Mouse (Mus musculus) small intestine, adult 2 months (tissue): ENCODE results near the gene Tuba1c. TPM values are rescaled to one million over a fixed set of nuclear protein-coding genes. Genes with fewer than 3 reads are reported as not detected.

ENCODE experiments used
- H3K27ac ChIP-seq: fragments of 200-500 bp; 2 replicates; pipeline ENCODE4 v1.5.1; 2012; ENCODE audit warnings: low read depth, low read length, control low read depth, inconsistent platforms; ENCODE audit not compliant: insufficient read depth
- H3K27me3 ChIP-seq: fragments of 200-500 bp; 2 replicates; pipeline ENCODE4 v1.6.1; 2012; ENCODE audit warnings: mild to moderate bottlenecking, moderate library complexity, low read length, inconsistent platforms; ENCODE audit not compliant: control insufficient read depth, insufficient read depth
- H3K36me3 ChIP-seq: fragments of 200-500 bp; 2 replicates; pipeline ENCODE4 v1.6.1; 2012; ENCODE audit warnings: mild to moderate bottlenecking, low read length, control low read depth, inconsistent platforms; ENCODE audit not compliant: control insufficient read depth, insufficient read depth
- H3K4me1 ChIP-seq: fragments of 200-500 bp; 2 replicates; pipeline ENCODE4 v1.6.1; 2012; ENCODE audit warnings: low read length, inconsistent platforms, mixed read lengths; ENCODE audit not compliant: control insufficient read depth, insufficient read depth, insufficient read length
- H3K4me3 ChIP-seq: fragments of 200-500 bp; 2 replicates; pipeline ENCODE4 v1.5.1; 2012; ENCODE audit warnings: low read depth, mild to moderate bottlenecking, control low read depth, inconsistent platforms, low read length, moderate library complexity
- CTCF ChIP-seq: fragments of 200-500 bp; IDR thresholded peaks from 2 replicates; pipeline ENCODE4 v1.5.1; 2012; ENCODE audit warnings: low read depth, mild to moderate bottlenecking, control low read depth, inconsistent platforms, low read length, moderate library complexity, mixed read lengths; ENCODE audit not compliant: insufficient replicate concordance, insufficient read length; ENCODE audit errors: extremely low read depth
- POLR2A ChIP-seq: fragments of 200-500 bp; IDR thresholded peaks from 2 replicates; pipeline ENCODE4 v1.6.1; 2012; ENCODE audit warnings: low read depth, mild to moderate bottlenecking, control low read depth, inconsistent platforms, low read length, moderate library complexity
- WGBS: fragments of 180-500 bp; shearing (Covaris S2); methylation state at CpG from one replicate; pipeline ENCODE4 v1.1.7; 2018; 5-methylcytosine and 5-hydroxymethylcytosine counted together
- polyA plus RNA-seq: library from polyadenylated mRNA; depleted of rRNA; stranded (reverse); fragments of >200 nt; gene quantifications from 2 replicates; pipeline ENCODE4 v1.2.3, GENCODE M21; 2012

Tuba1c gene
- polyA plus RNA-seq, 1 experiment, result 382 TPM

DNA sequence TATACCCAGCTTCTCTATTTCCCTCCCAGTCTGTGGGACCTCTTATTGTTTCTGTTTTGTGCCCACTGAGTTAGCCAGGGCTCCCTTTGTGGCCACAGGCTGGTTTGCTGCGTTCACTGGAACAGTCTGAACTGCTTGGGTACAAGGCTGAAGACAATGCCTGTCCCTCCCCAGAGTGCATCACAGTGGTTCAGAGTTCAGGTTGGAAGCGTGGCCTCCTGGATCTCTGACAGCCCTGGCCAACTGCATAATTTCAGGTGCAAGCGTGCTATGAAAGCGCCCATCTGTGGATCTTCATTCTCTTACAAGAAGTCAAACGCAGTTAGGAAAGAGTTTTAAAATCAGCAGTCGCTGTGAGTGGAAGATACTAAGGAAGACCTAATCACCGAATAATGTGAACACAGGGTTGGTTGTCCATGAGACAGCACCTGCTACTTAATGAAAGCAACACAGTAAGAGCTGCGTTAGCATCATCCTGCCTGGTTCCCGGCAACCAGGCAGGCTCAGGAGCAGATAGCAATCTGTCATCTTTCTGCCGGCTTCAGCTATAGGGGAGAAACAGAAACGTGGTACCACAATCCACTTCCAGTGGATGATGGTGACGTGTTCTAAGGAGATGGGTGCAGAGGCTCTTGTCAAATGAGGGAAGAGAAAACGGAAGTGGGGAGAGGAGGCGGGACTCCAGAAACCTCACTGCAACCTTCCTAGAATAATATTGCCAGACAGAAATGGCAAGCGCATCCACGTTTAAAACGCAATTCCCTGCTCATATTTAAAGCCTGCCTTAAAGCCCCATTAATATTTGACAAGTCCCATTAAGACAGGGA, 37.4 kb upstream of the Tuba1c start:
- WGBS, result 27% methylated on average over 17 of the region's 17 CpGs
- H3K27ac ChIP-seq, result peak overlapping the region; percentile 77
- no peak for TF ChIP-seq CTCF
- no peak for TF ChIP-seq POLR2A
- H3K4me3 ChIP-seq, result no peak overlapping the region
- no peaks in the 10 kb centered on the region for H3K27me3 ChIP-seq
- peaks cover 3% of the 10 kb centered on the region; the same call in 1 of the 2 replicates for H3K4me1 ChIP-seq
- no peaks in the 10 kb centered on the region for H3K36me3 ChIP-seq

DNA sequence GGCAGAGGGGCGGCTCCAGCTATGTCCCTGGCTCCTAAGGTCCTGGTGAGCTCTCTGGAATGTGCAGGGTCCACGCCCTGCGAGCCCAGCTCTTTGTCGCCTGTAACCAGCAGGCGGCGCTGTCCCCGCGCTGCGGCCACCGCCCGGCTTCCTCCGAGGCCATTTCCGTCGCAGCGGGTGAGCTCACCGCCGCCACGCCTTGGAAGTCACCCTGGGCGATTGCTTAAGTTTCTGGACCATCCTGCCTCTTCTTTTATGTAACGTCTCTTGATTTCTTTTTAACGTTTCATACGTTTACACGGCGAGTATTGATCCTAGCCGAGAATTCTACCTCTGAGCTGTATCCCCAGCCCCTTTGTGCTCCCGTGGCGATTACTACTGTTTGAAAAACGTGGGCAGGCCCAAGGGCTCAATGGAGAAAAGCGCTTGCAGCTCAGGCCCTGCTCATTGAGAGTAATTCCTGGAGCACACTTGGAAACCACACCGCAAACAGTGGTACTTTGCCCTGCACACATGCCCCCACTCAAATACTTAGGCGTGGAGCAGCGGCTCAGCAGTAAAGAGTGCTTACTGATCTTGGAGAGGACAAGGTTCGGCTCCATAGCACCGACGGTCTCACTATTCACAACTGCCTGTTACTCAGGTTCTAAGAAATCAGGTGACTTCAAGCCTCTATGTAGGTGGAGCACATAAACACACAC, 36.4 kb upstream of the Tuba1c start:
- Histone ChIP-seq H3K36me3 (no peaks in the 10 kb centered on the region), H3K27me3 (no peaks in the 10 kb centered on the region), H3K4me3 (peak overlapping the region; percentile 56), H3K27ac (peak overlapping the region; percentile 98), H3K4me1 (peaks cover 7% of the 10 kb centered on the region; the same call in 1 of the 2 replicates)
- WGBS, result under 1% methylated on average over 35 of the region's 35 CpGs
- TF ChIP-seq CTCF, result peak; percentile 97
- TF ChIP-seq POLR2A, result 0 out of 2 replicates have a peak, but pooled peaks have one; percentile 34

DNA sequence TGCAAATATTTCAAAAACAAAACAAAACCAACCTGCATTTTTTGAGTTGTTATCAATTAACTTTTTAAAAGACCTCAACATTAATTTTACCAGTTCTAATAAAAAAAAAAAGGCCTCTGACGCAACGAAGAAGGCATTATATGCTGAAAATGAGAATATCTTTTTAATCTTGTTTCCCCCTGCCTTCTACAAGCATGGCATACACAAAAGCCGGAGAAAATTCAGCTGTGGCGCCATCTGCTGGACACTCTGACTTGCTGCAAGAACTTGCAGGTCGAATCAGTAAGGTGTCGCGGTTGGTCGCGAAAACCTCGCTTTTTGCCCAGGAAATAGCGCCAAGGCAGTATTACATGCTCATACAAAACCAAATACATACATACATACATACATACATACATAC, 35.8 kb upstream of the Tuba1c start:
- Histone ChIP-seq H3K27ac (no peak overlapping the region), H3K36me3 (no peaks in the 10 kb centered on the region), H3K4me1 (peaks cover 10% of the 10 kb centered on the region; the same call in 1 of the 2 replicates), H3K27me3 (no peaks in the 10 kb centered on the region), H3K4me3 (no peak overlapping the region)
- WGBS, result under 1% methylated on average over 11 of the region's 11 CpGs
- TF ChIP-seq POLR2A, result no peak
- peak; percentile 88; the same call in 1 of the 2 replicates for TF ChIP-seq CTCF

DNA sequence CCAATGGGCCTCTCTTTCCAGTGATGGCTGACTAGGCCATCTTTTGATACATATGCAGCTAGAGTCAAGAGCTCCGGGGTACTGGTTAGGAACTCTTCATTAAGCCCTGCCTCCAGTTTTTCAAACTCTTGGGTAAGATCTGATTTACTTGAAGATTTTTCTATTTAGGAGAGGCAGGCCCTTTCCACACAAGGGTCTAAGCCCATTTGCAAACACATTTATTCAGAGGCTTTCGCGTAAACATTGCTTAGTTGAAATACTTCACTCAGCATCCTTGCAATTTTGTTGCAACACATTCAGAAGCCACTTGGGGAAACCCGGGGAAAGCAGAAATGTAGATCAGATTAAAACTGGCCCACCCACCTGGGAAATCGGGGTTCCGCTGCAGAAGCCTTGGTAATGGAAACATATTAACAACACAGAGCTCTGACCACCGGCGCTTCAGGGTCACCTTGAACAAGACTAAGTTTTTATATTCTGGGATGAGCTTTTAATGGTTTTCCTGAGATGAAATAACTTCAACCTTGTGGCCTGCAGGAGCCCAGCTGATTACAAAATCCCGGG, 34.7 kb upstream of the Tuba1c start:
- TF ChIP-seq CTCF (no peak), POLR2A (no peak)
- Histone ChIP-seq H3K27ac (no peak overlapping the region), H3K4me3 (no peak overlapping the region), H3K27me3 (no peaks in the 10 kb centered on the region), H3K4me1 (peaks cover 10% of the 10 kb centered on the region; the same call in 1 of the 2 replicates), H3K36me3 (no peaks in the 10 kb centered on the region)
- WGBS, result 83% methylated on average over 9 of the region's 9 CpGs

DNA sequence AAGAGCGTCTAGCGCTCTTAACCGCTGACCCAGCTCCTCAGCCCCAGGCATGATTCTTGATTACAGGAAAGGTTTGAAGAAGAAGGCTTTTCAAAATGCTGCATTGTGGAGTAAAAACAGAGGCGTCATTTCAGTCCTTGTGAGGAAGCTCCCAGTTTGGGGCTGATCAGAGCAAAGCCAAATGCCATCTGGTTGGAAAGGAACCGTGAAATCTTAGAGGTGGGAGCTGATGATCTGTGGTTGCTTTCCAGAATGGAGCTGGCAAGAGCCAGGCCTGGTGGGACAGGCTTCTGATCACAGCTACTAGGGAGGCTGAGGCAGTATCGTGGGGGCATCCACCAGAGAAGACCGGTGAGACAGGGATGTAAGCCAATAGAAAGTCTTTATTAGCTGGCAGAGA, 32.9 kb upstream of the Tuba1c start:
- Histone ChIP-seq H3K4me3 (no peak overlapping the region), H3K27me3 (no peaks in the 10 kb centered on the region), H3K27ac (no peak overlapping the region), H3K4me1 (peaks cover 14% of the 10 kb centered on the region; the same call in 1 of the 2 replicates), H3K36me3 (no peaks in the 10 kb centered on the region)
- TF ChIP-seq CTCF (no peak), POLR2A (no peak)
- 88% methylated on average over 7 of the region's 7 CpGs for WGBS

DNA sequence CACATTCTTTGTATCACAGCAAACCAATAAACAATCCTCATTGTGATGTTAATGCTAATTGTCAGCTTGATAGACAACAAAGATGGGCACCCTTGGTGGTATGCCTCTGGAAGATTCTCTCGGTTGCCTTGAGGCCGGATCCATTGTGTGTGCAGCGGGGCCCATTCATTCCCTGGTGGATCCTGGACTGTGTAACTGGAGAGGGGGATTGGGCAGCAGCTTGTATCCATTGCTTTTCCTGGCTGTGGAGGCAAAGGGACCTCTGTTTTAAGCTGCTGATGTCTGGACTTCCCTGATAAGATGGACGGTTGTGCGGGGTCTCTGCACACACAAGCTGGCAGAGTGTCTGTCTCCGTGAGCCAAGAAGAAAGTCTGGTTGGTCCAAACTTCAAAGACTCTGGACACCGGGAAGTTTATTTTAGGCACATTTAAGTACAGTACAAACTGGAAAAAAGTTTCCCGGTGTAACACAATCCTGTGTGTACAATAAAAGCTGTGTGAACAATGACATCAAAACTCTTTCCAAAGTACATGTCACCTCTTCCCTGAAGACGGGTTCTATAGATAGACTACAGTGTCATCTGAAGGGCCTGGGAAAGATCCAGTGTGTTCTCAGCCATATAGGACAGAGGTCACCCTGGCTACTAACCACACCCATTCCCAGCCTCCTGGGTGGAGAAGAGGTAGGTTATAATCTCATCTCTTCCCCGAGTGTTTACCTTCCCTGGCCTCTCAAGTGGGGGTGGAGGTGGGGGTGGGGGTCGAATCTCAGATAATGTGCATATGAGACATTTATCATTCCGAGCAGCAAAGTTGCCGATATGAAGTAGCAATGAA, 31.5 kb upstream of the Tuba1c start:
- Histone ChIP-seq H3K27me3 (no peaks in the 10 kb centered on the region), H3K36me3 (no peaks in the 10 kb centered on the region), H3K27ac (peak overlapping the region; percentile 55), H3K4me1 (peaks cover 11% of the 10 kb centered on the region; the same call in 1 of the 2 replicates), H3K4me3 (no peak overlapping the region)
- WGBS, result 24% methylated on average over 13 of the region's 13 CpGs
- no peak for TF ChIP-seq CTCF
- no peak for TF ChIP-seq POLR2A

DNA sequence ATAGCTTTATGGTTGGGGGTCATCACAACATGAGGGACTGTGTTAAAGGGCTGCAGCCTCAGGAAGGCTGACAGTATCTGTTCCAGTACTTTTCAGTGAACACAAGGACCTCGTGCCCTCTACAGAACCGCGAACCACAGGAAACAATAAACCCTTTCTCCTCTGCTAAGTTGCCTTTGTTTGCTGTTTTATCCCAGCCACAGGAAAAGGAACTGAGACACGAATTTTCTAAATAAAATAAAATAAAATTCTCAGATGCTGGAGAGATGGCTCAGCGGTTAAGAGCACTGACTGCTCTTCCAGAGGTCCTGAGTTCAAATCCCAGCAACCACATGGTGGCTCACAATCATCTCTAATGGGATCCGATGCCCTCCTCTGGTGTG, 30.9 kb upstream of the Tuba1c start:
- WGBS, result 25% methylated on average over 6 of the region's 6 CpGs
- no peak overlapping the region for H3K4me3 ChIP-seq
- H3K27me3 ChIP-seq, result no peaks in the 10 kb centered on the region
- no peaks in the 10 kb centered on the region for H3K36me3 ChIP-seq
- no peak overlapping the region for H3K27ac ChIP-seq
- H3K4me1 ChIP-seq, result peaks cover 11% of the 10 kb centered on the region; the same call in 1 of the 2 replicates
- no peak for TF ChIP-seq CTCF
- no peak for TF ChIP-seq POLR2A
